Mouse (Mus musculus): ENCODE results near the gene Ifitm5. TPM values are rescaled to one million over a fixed set of nuclear protein-coding genes. Genes with fewer than 3 reads are reported as not detected.
"Not testable (repeated sequence)": the region's sequence is repeated elsewhere in the genome, so short reads cannot be mapped to it uniquely, and the experiment has no call there.

Gene Ifitm5
- polyA plus RNA-seq, 1 experiment from 2014 or later: 4.2 TPM

- Histone ChIP-seq H3K4me2 (replicated peaks; ENCODE audit: low read depth, low read length) (no peak overlapping the region), H3K36me3 (ENCODE audit: insufficient read depth, low read length) (no peaks in the 10 kb centered on the region), H3K27me3 (ENCODE audit: insufficient read depth, low read length) (no peaks in the 10 kb centered on the region), H3K9me3 (ENCODE audit: low read length) (0 out of 2 replicates have a peak, but pooled peaks cover 3% of the 10 kb centered on the region), H3K27ac (ENCODE audit: low read length) (no peak overlapping the region), H3K9ac (replicated peaks; ENCODE audit: low read length) (no peak overlapping the region), H3K4me3 (ENCODE audit: low read length) (no peak overlapping the region), H3K4me1 (ENCODE audit: insufficient read depth, low read length) (no peaks in the 10 kb centered on the region)
- 89% methylated on average over 8 of the region's 8 CpGs for WGBS
- ATAC-seq (ENCODE audit: low FRiP score, low TSS enrichment): no peak
Observed at GRCm38 (mm10) chr7:140981704-140982103, 31.6 kb upstream of the Ifitm5 start.

- H3K9ac ChIP-seq (replicated peaks; ENCODE audit: low read length); H3K4me2 ChIP-seq (replicated peaks; ENCODE audit: low read depth, low read length); H3K27me3 ChIP-seq (ENCODE audit: insufficient read depth, low read length); H3K27ac ChIP-seq (ENCODE audit: low read length); H3K36me3 ChIP-seq (ENCODE audit: insufficient read depth, low read length); ATAC-seq (ENCODE audit: low FRiP score, low TSS enrichment); H3K4me3 ChIP-seq (ENCODE audit: low read length); H3K9me3 ChIP-seq (ENCODE audit: low read length): not testable (repeated sequence)
- peaks cover 13% of the 10 kb centered on the region; the same call in 1 of the 2 replicates for H3K4me1 ChIP-seq (ENCODE audit: insufficient read depth, low read length)
- WGBS: 91% methylated on average over 9 of the region's 9 CpGs
Observed at GRCm38 (mm10) chr7:140976720-140977119, 26.6 kb upstream of the Ifitm5 start.

- H3K9ac ChIP-seq (replicated peaks; ENCODE audit: low read length): no peak overlapping the region
- WGBS: 44% methylated on average over 3 of the region's 3 CpGs
- no peaks in the 10 kb centered on the region for H3K9me3 ChIP-seq (ENCODE audit: low read length)
- ATAC-seq (ENCODE audit: low FRiP score, low TSS enrichment): no peak
- peaks cover 21% of the 10 kb centered on the region for H3K4me1 ChIP-seq (ENCODE audit: insufficient read depth, low read length)
- H3K4me3 ChIP-seq (ENCODE audit: low read length): no peak overlapping the region
- H3K4me2 ChIP-seq (replicated peaks; ENCODE audit: low read depth, low read length): no peak overlapping the region
- no peaks in the 10 kb centered on the region for H3K36me3 ChIP-seq (ENCODE audit: insufficient read depth, low read length)
- no peaks in the 10 kb centered on the region for H3K27me3 ChIP-seq (ENCODE audit: insufficient read depth, low read length)
- H3K27ac ChIP-seq (ENCODE audit: low read length): no peak overlapping the region
Observed at GRCm38 (mm10) chr7:140975465-140975864, 25.4 kb upstream of the Ifitm5 start.

GRCm38 (mm10) chr7:140974940-140975339, 24.8 kb upstream of the Ifitm5 start:
- H3K9ac ChIP-seq (replicated peaks; ENCODE audit: low read length): no peak overlapping the region

GRCm38 (mm10) chr7:140973396-140974165, 23.5 kb upstream of the Ifitm5 start:
- Histone ChIP-seq H3K4me1 (ENCODE audit: insufficient read depth, low read length) (peaks cover 34% of the 10 kb centered on the region), H3K4me2 (replicated peaks; ENCODE audit: low read depth, low read length) (no peak overlapping the region), H3K9me3 (ENCODE audit: low read length) (no peaks in the 10 kb centered on the region), H3K4me3 (ENCODE audit: low read length) (no peak overlapping the region), H3K27me3 (ENCODE audit: insufficient read depth, low read length) (no peaks in the 10 kb centered on the region), H3K27ac (ENCODE audit: low read length) (peak overlapping the region; percentile 35; the same call in 1 of the 2 replicates), H3K9ac (replicated peaks; ENCODE audit: low read length) (no peak overlapping the region), H3K36me3 (ENCODE audit: insufficient read depth, low read length) (no peaks in the 10 kb centered on the region)
- ATAC-seq (ENCODE audit: low FRiP score, low TSS enrichment): no peak
- 32% methylated on average over 14 of the region's 14 CpGs for WGBS

More at GRCm38 (mm10) chr7:140974940-140975339, 24.8 kb upstream of the Ifitm5 start:
- Histone ChIP-seq H3K4me1 (ENCODE audit: insufficient read depth, low read length) (peaks cover 21% of the 10 kb centered on the region), H3K36me3 (ENCODE audit: insufficient read depth, low read length) (no peaks in the 10 kb centered on the region), H3K27ac (ENCODE audit: low read length) (no peak overlapping the region), H3K27me3 (ENCODE audit: insufficient read depth, low read length) (no peaks in the 10 kb centered on the region), H3K9me3 (ENCODE audit: low read length) (no peaks in the 10 kb centered on the region), H3K4me2 (replicated peaks; ENCODE audit: low read depth, low read length) (no peak overlapping the region), H3K4me3 (ENCODE audit: low read length) (no peak overlapping the region)
- ATAC-seq (ENCODE audit: low FRiP score, low TSS enrichment): no peak
- WGBS: 21% methylated on average over 9 of the region's 9 CpGs

- Histone ChIP-seq H3K36me3 (ENCODE audit: insufficient read depth, low read length) (no peaks in the 10 kb centered on the region), H3K4me3 (ENCODE audit: low read length) (no peak overlapping the region), H3K4me1 (ENCODE audit: insufficient read depth, low read length) (peaks cover 46% of the 10 kb centered on the region), H3K4me2 (replicated peaks; ENCODE audit: low read depth, low read length) (no peak overlapping the region), H3K9ac (replicated peaks; ENCODE audit: low read length) (no peak overlapping the region), H3K27ac (ENCODE audit: low read length) (peak overlapping the region; percentile 82), H3K9me3 (ENCODE audit: low read length) (no peaks in the 10 kb centered on the region), H3K27me3 (ENCODE audit: insufficient read depth, low read length) (no peaks in the 10 kb centered on the region)
- ATAC-seq (ENCODE audit: low FRiP score, low TSS enrichment): peak; percentile 29; the same call in 1 of the 2 replicates
- WGBS: 58% methylated on average over 8 of the region's 8 CpGs
Observed at GRCm38 (mm10) chr7:140971479-140972171, 21.5 kb upstream of the Ifitm5 start.

GRCm38 (mm10) chr7:140970931-140971330, 20.8 kb upstream of the Ifitm5 start:
- no peak overlapping the region for H3K4me3 ChIP-seq (ENCODE audit: low read length)
- H3K9ac ChIP-seq (replicated peaks; ENCODE audit: low read length): no peak overlapping the region
- H3K4me2 ChIP-seq (replicated peaks; ENCODE audit: low read depth, low read length): no peak overlapping the region
- 47% methylated on average over 7 of the region's 7 CpGs for WGBS
- no peak for ATAC-seq (ENCODE audit: low FRiP score, low TSS enrichment)
- H3K36me3 ChIP-seq (ENCODE audit: insufficient read depth, low read length): no peaks in the 10 kb centered on the region
- no peaks in the 10 kb centered on the region for H3K9me3 ChIP-seq (ENCODE audit: low read length)
- H3K27me3 ChIP-seq (ENCODE audit: insufficient read depth, low read length): no peaks in the 10 kb centered on the region
- peaks cover 46% of the 10 kb centered on the region for H3K4me1 ChIP-seq (ENCODE audit: insufficient read depth, low read length)
- H3K27ac ChIP-seq (ENCODE audit: low read length): peak overlapping the region; percentile 82; the same call in 1 of the 2 replicates

GRCm38 (mm10) chr7:140968710-140969109, 18.6 kb upstream of the Ifitm5 start:
- Histone ChIP-seq H3K4me2 (replicated peaks; ENCODE audit: low read depth, low read length) (peak overlapping the region; percentile 44), H3K4me1 (ENCODE audit: insufficient read depth, low read length) (peaks cover 40% of the 10 kb centered on the region)
- WGBS: 26% methylated on average over 3 of the region's 3 CpGs
- not testable (repeated sequence) for H3K9ac ChIP-seq (replicated peaks; ENCODE audit: low read length); H3K36me3 ChIP-seq (ENCODE audit: insufficient read depth, low read length); H3K27me3 ChIP-seq (ENCODE audit: insufficient read depth, low read length); ATAC-seq (ENCODE audit: low FRiP score, low TSS enrichment); H3K27ac ChIP-seq (ENCODE audit: low read length); H3K4me3 ChIP-seq (ENCODE audit: low read length); H3K9me3 ChIP-seq (ENCODE audit: low read length)

GRCm38 (mm10) chr7:140967862-140968591, 17.9 kb upstream of the Ifitm5 start:
- Histone ChIP-seq H3K9me3 (ENCODE audit: low read length) (no peaks in the 10 kb centered on the region), H3K4me1 (ENCODE audit: insufficient read depth, low read length) (peaks cover 35% of the 10 kb centered on the region), H3K36me3 (ENCODE audit: insufficient read depth, low read length) (no peaks in the 10 kb centered on the region), H3K27ac (ENCODE audit: low read length) (peak overlapping the region; percentile 70), H3K27me3 (ENCODE audit: insufficient read depth, low read length) (no peaks in the 10 kb centered on the region), H3K4me3 (ENCODE audit: low read length) (peak overlapping the region; percentile 21), H3K4me2 (replicated peaks; ENCODE audit: low read depth, low read length) (peak overlapping the region; percentile 44), H3K9ac (replicated peaks; ENCODE audit: low read length) (peak overlapping the region; percentile 24)
- 10% methylated on average over 14 of the region's 14 CpGs for WGBS
- peak; percentile 43; the same call in 1 of the 2 replicates for ATAC-seq (ENCODE audit: low FRiP score, low TSS enrichment)
